Mouse (Mus musculus) induced T-regulatory cell, adult 2 months (primary cell): ENCODE data around the gene Psmf1.

Source experiments
- DNase-seq: peaks from one replicate; pipeline ENCODE4 v3.0.0-alpha.2; 2012; ENCODE audit warnings: low read depth

Gene Psmf1

GRCm38 (mm10) chr2:151733151-151733865 lies 10.7 kb downstream of the Psmf1 start:
- DNase-seq: no peak

- DNase-seq: no peak
These were observed 19.9 kb downstream of the Psmf1 start for GRCm38 (mm10) chr2:151724094-151724493.

GRCm38 (mm10) chr2:151716318-151717055 lies 27.5 kb downstream of the Psmf1 start:
- DNase-seq: no peak

- DNase-seq: no peak
These were observed 28.5 kb downstream of the Psmf1 start for GRCm38 (mm10) chr2:151715526-151715925.

- DNase-seq: peak; percentile 33
These were observed 31.3 kb downstream of the Psmf1 start for GRCm38 (mm10) chr2:151712647-151713046.

GRCm38 (mm10) chr2:151702851-151703190 lies 41.2 kb downstream of the Psmf1 start:
- peak; percentile 8 for DNase-seq

- peak; percentile 15 for DNase-seq
These were observed 41.7 kb downstream of the Psmf1 start for GRCm38 (mm10) chr2:151702146-151702850.

GRCm38 (mm10) chr2:151701231-151702145 lies 42.5 kb downstream of the Psmf1 start, which contains the start of gene Tmem74b:
TSS of gene Tmem74b (plus strand) at chr2:151702008.
- no peak for DNase-seq

- no peak for DNase-seq
These were observed 61.0 kb downstream of the Psmf1 start for GRCm38 (mm10) chr2:151682976-151683375.

GRCm38 (mm10) chr2:151682357-151682756 lies 61.6 kb downstream of the Psmf1 start:
- peak; percentile 42 for DNase-seq

- DNase-seq: peak; percentile 18
These were observed 67.8 kb downstream of the Psmf1 start for GRCm38 (mm10) chr2:151676234-151676633.

GRCm38 (mm10) chr2:151670968-151671329 lies 73.0 kb downstream of the Psmf1 start:
- no peak for DNase-seq

GRCm38 (mm10) chr2:151670026-151670967 lies 73.7 kb downstream of the Psmf1 start:
- DNase-seq: no peak

GRCm38 (mm10) chr2:151668433-151668832 lies 75.6 kb downstream of the Psmf1 start, which contains the start of gene Rad21l:
TSS of gene Rad21l (minus strand) at chr2:151668533.
- no peak for DNase-seq
